Mouse (Mus musculus) small intestine, adult 2 months (tissue): Measurements from ENCODE around the gene Arl5a.

ENCODE experiments used
- CTCF ChIP-seq: fragments of 200-500 bp; IDR thresholded peaks from 2 replicates; pipeline ENCODE4 v1.5.1; 2012; ENCODE audit warnings: low read depth, mild to moderate bottlenecking, control low read depth, inconsistent platforms, low read length, moderate library complexity, mixed read lengths; ENCODE audit not compliant: insufficient replicate concordance, insufficient read length; ENCODE audit errors: extremely low read depth
- POLR2A ChIP-seq: fragments of 200-500 bp; IDR thresholded peaks from 2 replicates; pipeline ENCODE4 v1.6.1; 2012; ENCODE audit warnings: low read depth, mild to moderate bottlenecking, control low read depth, inconsistent platforms, low read length, moderate library complexity

GRCm38 (mm10) chr2:52442125-52442524 lies 17.4 kb upstream of the Arl5a start:
- TF ChIP-seq CTCF = no peak
- TF ChIP-seq POLR2A = no peak
